Mouse (Mus musculus) gastrocnemius, adult 18-20 months (tissue): Measurements from ENCODE around the gene S1pr2. TPM values are rescaled to one million over a fixed set of nuclear protein-coding genes. Genes with fewer than 3 reads are reported as not detected.

Source experiments
- DNase-seq: peaks from one replicate; pipeline ENCODE4 v3.0.0; 2021; ENCODE audit warnings: low spot score
- total RNA-seq, 2 experiments: library from RNA; stranded (reverse); gene quantifications; 2 replicates each; pipeline ENCODE4 v1.2.3; 2021

S1pr2 gene
- total RNA-seq, 2 experiments from 2014 or later: 0.68 to 1.9 TPM

DNA sequence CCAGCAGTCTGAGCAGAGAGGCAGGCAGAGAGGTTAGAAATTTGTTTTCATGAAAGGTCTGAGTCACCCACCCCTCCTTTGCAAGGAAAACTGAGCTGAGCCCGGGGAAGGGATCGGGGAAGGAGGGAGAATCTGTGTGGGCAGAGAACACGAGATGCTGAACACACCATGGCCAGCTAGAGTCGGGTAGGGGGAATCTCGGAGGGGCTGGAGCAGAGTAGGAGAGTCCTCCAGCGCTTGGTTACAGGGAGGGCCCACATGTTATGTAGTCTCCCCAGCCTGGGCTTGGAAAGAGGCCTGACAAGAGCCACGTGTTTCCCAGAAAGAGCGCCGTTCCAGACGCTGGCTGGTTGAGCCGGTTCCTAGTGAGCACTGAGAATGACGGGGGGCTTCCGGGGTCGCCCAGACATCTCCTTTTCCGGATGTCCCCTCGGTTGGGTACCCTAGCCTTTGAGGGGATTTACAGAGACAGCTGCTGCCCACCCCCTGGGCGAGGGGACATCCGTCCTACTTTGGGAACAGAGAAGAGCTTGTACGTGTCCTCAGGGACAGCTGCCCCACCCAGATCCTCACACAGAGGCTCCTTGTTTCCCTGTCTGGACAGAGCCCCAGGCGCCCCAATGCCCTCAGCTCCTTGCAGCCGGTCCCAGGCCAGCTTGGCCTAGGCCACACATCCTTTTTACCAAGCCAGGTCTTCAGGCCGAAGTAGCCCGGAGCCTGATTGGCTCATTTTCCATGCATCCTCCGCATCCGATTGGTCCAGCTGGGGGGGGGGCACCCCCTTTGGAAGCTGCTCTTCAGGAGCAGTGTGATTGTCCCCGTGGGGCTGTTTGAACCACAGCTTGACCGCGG lies 4.2 kb downstream of the S1pr2 start:
- DNase-seq: peak; percentile 54

DNA sequence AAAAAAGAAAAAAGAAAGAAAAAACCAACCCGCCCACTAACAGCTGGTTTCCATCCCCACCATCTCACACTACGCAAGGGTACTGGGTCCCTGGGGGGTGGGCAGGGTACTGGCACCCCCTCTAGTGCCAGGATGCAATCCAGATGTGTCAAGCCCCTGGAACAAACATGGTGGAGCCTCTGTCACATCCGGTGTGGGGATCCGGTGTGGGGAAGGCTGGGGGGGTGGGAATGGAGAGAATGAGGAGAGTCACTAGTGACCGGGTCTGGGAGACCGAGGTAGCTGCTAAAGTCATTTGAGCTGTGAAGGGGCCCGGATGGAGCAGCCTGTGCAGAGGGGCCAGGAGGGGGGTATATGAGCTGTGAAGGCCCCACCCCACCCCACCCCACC lies 4.8 kb downstream of the S1pr2 start:
- peak; percentile 43 for DNase-seq

DNA sequence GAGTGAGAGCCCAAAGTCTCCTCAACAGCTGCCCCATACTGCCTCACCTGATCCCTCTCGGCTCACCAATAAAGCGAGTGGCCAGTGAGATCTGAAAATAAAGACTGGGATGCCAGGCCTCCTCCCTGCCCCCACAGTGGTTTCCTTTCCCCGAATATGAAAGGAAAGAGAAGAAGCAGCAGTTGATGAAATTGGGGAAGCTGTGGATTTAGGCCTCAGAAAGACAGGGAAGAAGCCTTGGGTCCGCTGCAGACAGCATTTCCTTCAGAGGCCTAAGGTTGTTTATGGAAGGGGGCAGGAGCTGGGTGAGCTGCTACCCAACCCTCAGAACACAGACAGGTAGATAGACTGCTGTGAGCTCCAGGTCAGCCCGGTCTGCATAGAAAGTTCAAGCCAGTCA lies 9.8 kb downstream of the S1pr2 start:
- DNase-seq: no peak

- DNase-seq: no peak
Measured at GRCm38 (mm10) chr9:20966008-20966407, 10.6 kb downstream of the S1pr2 start.

GRCm38 (mm10) chr9:20965606-20966005 lies 11.0 kb downstream of the S1pr2 start:
- no peak for DNase-seq

DNA sequence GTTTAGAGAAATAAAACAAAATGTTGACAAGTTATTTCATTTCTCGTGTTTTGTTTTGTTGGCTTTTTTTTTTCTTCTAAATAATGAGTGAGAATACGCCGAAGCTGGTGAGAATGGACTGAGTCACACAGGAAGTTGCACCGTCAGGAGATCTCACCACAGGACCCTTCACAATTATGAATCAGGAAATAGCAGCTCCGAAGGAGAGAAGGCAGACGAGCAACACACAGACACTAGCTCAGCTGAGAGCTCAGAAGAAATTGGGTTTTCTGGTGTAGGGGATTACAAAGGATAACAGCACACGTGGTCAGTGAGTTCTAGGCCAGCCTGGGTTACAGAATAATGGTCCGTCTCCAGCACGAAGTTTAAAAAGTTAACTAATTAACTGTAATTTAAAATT lies 15.0 kb downstream of the S1pr2 start:
- no peak for DNase-seq

DNA sequence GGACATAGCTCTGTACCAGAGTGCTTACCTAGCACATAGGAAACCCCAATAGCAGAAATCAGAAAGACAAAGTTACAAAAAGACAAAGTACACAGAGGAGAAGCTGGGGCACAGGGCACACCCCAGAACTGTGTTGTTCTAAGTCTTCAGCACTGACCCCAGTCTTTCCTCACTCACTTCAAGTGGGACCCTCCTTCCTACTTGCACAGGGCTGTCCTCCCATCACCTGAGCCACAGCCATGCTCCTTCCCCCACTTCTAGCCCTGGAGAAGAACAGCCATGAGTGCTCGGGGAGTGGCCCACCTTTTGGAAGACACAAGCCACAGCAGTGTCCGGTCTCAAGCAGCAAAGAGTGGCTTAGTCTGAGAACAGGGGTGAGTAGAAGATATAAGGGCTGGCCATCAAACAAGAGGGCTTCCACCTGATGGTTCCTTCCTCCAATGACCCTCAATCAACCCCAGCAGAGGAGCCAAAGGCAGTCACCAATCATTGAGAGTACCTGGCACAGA lies 17.1 kb downstream of the S1pr2 start, which contains the start of gene Dnmt1:
Gene Dnmt1 (minus strand): TSS at position 459 of the 509 bp plus-strand sequence.
- DNase-seq: no peak

DNA sequence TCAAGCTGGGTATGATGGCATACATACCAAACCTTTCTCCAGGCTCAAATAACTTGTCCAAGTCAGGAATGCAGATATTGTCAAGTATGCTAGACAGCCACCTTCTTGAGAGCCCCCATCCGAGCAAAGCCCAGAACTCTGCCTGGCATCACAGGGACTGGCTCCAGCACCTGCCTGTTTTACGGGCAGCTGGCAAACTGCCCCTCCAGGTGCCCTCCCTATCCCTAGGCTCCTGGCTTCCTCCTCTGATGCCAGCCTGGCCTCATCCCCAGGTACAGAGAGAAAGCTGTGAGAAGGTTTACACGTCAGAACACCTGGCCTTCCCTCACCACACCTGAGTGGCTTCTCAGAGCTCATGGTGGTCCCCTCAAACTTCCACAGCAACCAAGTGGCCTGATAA lies 19.6 kb downstream of the S1pr2 start:
- DNase-seq: no peak

DNA sequence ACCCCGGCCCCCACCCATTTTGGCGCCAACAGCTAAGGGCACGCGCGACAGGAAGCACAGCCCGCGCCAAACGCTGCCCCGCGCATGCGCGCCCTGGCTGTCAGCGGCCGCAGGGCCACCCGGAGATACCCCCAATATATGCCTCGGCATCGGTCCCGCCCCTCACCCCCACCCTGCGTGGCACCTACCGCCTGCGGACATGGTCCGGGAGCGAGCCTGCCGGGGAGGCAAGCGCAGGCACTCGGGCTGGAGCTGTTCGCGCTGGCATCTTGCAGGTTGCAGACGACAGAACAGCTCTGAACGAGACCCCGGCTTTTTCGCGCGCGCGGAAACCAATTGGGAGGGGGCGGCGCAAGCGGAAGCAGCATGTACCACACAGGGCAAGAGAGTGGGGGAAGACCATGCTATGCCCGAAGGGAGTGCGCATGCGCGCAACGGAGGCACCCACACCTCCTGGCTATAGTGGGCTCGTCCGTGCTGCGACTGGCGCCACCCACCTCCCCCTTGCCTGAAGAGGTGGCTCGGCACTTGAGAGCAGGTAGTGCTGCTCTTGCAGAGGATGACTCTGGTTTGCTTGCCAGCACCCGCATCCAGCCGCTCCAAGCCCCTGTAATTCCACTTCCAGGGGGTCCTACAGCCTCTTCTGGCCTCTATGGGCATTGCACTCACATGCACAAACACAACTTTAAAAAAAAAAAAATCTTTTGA lies 23.9 kb downstream of the S1pr2 start:
- peak; percentile 90 for DNase-seq

- DNase-seq: no peak
Measured at GRCm38 (mm10) chr9:20951966-20952519, 24.5 kb downstream of the S1pr2 start.

- DNase-seq: peak; percentile 9
Measured at GRCm38 (mm10) chr9:20951441-20951840, 25.1 kb downstream of the S1pr2 start.

DNA sequence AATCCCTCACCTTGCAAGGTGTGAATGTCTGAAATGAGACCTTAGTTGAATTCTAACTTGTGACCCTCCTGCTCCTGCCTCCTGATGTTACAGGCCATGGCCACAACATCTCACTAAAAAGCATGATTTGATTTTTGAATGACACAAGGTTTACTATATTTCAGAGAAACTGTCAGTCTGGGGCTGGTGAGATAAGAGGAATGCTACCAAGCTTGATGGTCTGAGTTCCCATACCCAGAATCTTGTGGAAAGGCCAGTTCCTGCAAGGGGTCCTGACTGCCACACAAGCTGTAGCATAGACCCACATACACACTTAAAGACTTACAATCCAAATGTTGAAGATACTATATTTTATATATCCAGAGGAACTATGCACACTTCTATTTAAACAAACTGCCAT lies 26.2 kb downstream of the S1pr2 start:
- DNase-seq: no peak

- DNase-seq: no peak
Measured at GRCm38 (mm10) chr9:20946066-20946880, 30.3 kb downstream of the S1pr2 start.

DNA sequence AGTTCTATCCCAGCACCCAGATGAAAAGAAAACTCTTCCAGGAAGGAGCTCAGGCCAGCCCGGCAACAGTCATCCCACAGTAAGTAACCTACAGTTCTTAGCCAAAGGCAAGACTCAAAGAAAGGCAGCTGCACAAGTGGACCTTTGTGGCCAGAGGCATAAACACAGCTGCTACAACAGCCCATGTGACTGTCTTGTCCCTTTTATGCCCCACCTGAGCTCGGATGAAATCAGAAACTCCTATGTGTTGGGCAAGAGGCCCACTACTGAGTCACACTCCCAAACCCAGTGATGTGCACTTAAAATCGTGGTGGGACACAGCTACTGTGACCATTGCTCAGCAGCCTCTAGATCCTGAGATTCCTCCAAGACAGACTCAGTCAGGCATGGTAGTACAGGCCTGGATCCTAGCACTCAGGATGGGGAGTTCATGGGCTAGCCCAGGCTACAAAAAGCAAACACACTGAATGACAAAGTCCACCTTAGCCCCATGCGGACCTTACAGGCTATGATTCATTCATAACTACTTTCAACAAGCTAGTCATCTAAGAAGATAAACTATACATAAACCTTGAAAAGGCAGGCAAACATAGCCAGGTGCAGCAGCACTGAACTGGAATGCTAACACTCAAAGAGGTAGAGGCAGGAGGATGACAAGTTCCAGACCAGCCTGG lies 31.7 kb downstream of the S1pr2 start:
- no peak for DNase-seq

- DNase-seq: no peak
Measured at GRCm38 (mm10) chr9:20943911-20944310, 32.7 kb downstream of the S1pr2 start.

DNA sequence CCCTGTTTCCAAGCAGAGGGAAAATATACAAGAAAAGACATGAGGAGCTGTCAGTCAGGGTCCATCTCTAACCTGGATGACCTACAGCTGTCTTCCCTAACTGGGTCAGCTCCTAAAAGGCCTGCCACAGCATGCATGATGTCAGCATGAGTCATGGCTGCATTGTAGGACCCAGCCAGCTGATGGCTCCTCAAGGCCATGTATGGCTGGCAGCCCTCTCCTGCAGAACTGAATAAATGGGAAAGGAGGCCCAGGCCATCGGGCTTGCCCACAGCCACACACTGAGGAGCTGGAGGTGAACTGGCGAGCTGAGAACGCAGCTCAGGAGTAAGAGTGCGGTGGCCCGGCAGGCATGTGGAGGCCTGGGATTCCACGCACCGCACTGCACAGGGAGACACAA lies 33.2 kb downstream of the S1pr2 start:
- DNase-seq: peak; percentile 23

DNA sequence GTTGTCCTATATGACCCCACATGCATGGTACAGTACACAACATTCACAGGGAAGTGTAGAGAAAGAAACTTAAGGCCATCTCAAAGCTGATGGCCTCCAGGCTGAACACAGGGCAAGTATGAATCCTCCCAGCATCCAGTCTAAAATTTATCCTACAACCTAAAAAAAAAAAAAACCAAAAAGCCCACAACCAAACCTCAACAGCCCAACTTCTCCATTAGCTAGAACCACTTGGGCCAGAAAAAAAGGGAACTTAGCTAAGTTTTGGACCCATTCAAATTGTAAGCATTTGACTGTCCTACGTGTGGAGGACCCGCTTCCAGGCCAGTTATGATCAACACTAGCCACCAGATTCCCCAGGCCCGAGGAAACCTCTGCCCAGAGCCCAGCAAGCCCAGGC lies 53.3 kb downstream of the S1pr2 start:
- DNase-seq: no peak

GRCm38 (mm10) chr9:20916160-20916559 lies 60.4 kb downstream of the S1pr2 start:
- DNase-seq: peak; percentile 27
